In genomic region chr11:24370861-24371686, GRCm38 (mm10) we compare ENCODE assay signal across 10 mouse cellular contexts.
A peak's percentile ranks its signal among the peaks of the same experiment; 100 is the strongest.
DNase-seq lines count a peak whose midpoint lies in the region; ATAC-seq and TF ChIP-seq lines count a peak whose summit lies in the region.
"Had no signal": no experiment of that assay in that cellular context is flagged by ENCODE, and none has a peak within 500 bp of the region (broad histone marks: within the 10 kb centered on the region; RNA-seq: fewer than 3 reads in every experiment).

No protein-coding gene starts in this region.

- no peaks in the 10 kb centered on the region for H3K27me3 ChIP-seq in embryonic facial prominence, embryonic 13.5 days
- H3K27me3 ChIP-seq in hindbrain, embryonic 13.5 days = 0 out of 2 replicates have a peak, but pooled peaks cover 3% of the 10 kb centered on the region
- H3K27me3 ChIP-seq in midbrain, embryonic 13.5 days = 0 out of 2 replicates have a peak, but pooled peaks cover 2% of the 10 kb centered on the region
- H3K27me3 ChIP-seq: liver, embryonic 13.5 days; megakaryocyte, embryonic 14.5 days; stomach, embryonic 15.5 days had no signal

- ATAC-seq in embryonic facial prominence, embryonic 13.5 days (ENCODE audit: insufficient number of reproducible peaks, insufficient read depth, low FRiP score, low TSS enrichment, low read depth) = no peak
- ATAC-seq in hindbrain, embryonic 13.5 days (ENCODE audit: low FRiP score) = peak; percentile 66
- peak; percentile 62 for ATAC-seq in midbrain, embryonic 13.5 days

- peak overlapping the region; percentile 47 for H3K4me2 ChIP-seq in embryonic facial prominence, embryonic 13.5 days
- H3K4me2 ChIP-seq in hindbrain, embryonic 13.5 days = peak overlapping the region; percentile 38
- H3K4me2 ChIP-seq in midbrain, embryonic 13.5 days (replicated peaks) = peak overlapping the region; percentile 29
- H3K4me2 ChIP-seq: liver, embryonic 13.5 days; stomach, embryonic 15.5 days had no signal

- TF ChIP-seq CTCF in bone marrow, adult 2 months (IDR thresholded peaks at IDR 0.05; ENCODE audit: control insufficient read depth, insufficient read depth, low read length) = no peak

- H3K36me3 ChIP-seq in embryonic facial prominence, embryonic 13.5 days = no peaks in the 10 kb centered on the region
- no peaks in the 10 kb centered on the region for H3K36me3 ChIP-seq in hindbrain, embryonic 13.5 days
- no peaks in the 10 kb centered on the region for H3K36me3 ChIP-seq in midbrain, embryonic 13.5 days
- H3K36me3 ChIP-seq: liver, embryonic 13.5 days; stomach, embryonic 15.5 days had no signal

- no peak overlapping the region for H3K4me3 ChIP-seq in bone marrow, adult 2 months (replicated peaks; ENCODE audit: control insufficient read depth, low read depth, low read length)
- no peak overlapping the region for H3K4me3 ChIP-seq in embryonic facial prominence, embryonic 13.5 days
- H3K4me3 ChIP-seq in hindbrain, embryonic 13.5 days = no peak overlapping the region
- H3K4me3 ChIP-seq in midbrain, embryonic 13.5 days (replicated peaks) = no peak overlapping the region
- H3K4me3 ChIP-seq: liver, embryonic 13.5 days; megakaryocyte, embryonic 14.5 days; stomach, embryonic 15.5 days had no signal

- no peak for TF ChIP-seq POLR2A in bone marrow, adult 2 months (IDR thresholded peaks at IDR 0.05; ENCODE audit: borderline replicate concordance, control insufficient read depth, low read depth, low read length)

- 78% methylated on average over 10 of the region's 10 CpGs for WGBS in bone marrow, adult 2 months
- WGBS in embryonic facial prominence, embryonic 13.5 days = 47% methylated on average over 10 of the region's 10 CpGs
- WGBS in hindbrain, embryonic 13.5 days = 31% methylated on average over 10 of the region's 10 CpGs
- 38% methylated on average over 10 of the region's 10 CpGs for WGBS in midbrain, embryonic 13.5 days

- peaks cover 4% of the 10 kb centered on the region for H3K4me1 ChIP-seq in bone marrow, adult 2 months (ENCODE audit: control insufficient read depth, insufficient read depth, low read length)
- H3K4me1 ChIP-seq in embryonic facial prominence, embryonic 13.5 days = peaks cover 52% of the 10 kb centered on the region
- H3K4me1 ChIP-seq in hindbrain, embryonic 13.5 days (replicated peaks) = peaks cover 39% of the 10 kb centered on the region
- peaks cover 43% of the 10 kb centered on the region for H3K4me1 ChIP-seq in midbrain, embryonic 13.5 days (replicated peaks)
- H3K4me1 ChIP-seq: liver, embryonic 13.5 days; megakaryocyte, embryonic 14.5 days had no signal

- H3K9ac ChIP-seq in embryonic facial prominence, embryonic 13.5 days = peak overlapping the region; percentile 27; the same call in 1 of the 2 replicates
- H3K9ac ChIP-seq in hindbrain, embryonic 13.5 days = no peak overlapping the region; the same call in 1 of the 2 replicates
- H3K9ac ChIP-seq in midbrain, embryonic 13.5 days (replicated peaks) = no peak overlapping the region; the same call in 1 of the 2 replicates
- H3K9ac ChIP-seq: liver, embryonic 13.5 days; stomach, embryonic 15.5 days had no signal

- peak overlapping the region; percentile 4; the same call in 1 of the 2 replicates for H3K27ac ChIP-seq in bone marrow, adult 2 months (ENCODE audit: control insufficient read depth, insufficient read depth, low read depth, low read length, poor library complexity)
- H3K27ac ChIP-seq in embryonic facial prominence, embryonic 13.5 days = peak overlapping the region; percentile 66
- peak overlapping the region; percentile 87 for H3K27ac ChIP-seq in hindbrain, embryonic 13.5 days
- peak overlapping the region; percentile 80 for H3K27ac ChIP-seq in midbrain, embryonic 13.5 days
- H3K27ac ChIP-seq: liver, embryonic 13.5 days; stomach, embryonic 15.5 days had no signal

- H3K9me3 ChIP-seq in embryonic facial prominence, embryonic 13.5 days = no peaks in the 10 kb centered on the region
- H3K9me3 ChIP-seq in hindbrain, embryonic 13.5 days = no peaks in the 10 kb centered on the region
- H3K9me3 ChIP-seq in midbrain, embryonic 13.5 days = no peaks in the 10 kb centered on the region
- H3K9me3 ChIP-seq: liver, embryonic 13.5 days; megakaryocyte, embryonic 14.5 days; stomach, embryonic 15.5 days had no signal

- DNase-seq in B cell, adult 2 months = no peak
- no peak for DNase-seq in cerebellum, postnatal 10 days
- DNase-seq in spleen, postnatal 10 days (ENCODE audit: low spot score in 2 of 2) = no peak
- DNase-seq: liver, embryonic 13.5 days had no signal

Comparison
In these comparisons a context has a peak if more than half of its experiments do, and no peak if none do; other contexts are left out.
1. H3K27ac ChIP-seq: peak in every context shown above with its lines; median percentile 87 in hindbrain, embryonic 13.5 days; 80 in midbrain, embryonic 13.5 days; 66 in embryonic facial prominence, embryonic 13.5 days; 4 in bone marrow, adult 2 months.